Mouse (Mus musculus) ES-Bruce4 (cell line): Measurements from ENCODE around the gene Sco1.
A peak's percentile ranks its signal among the peaks of the same experiment; 100 is the strongest.

Experiments
- CTCF ChIP-seq: IDR thresholded peaks from one replicate; pipeline ENCODE4 v1.8.1; 2011; ENCODE audit warnings: low read depth, low read length
- POLR2A ChIP-seq: IDR thresholded peaks from one replicate; pipeline ENCODE4 v1.8.1; 2011; ENCODE audit warnings: low read length; ENCODE audit not compliant: insufficient read depth

DNA sequence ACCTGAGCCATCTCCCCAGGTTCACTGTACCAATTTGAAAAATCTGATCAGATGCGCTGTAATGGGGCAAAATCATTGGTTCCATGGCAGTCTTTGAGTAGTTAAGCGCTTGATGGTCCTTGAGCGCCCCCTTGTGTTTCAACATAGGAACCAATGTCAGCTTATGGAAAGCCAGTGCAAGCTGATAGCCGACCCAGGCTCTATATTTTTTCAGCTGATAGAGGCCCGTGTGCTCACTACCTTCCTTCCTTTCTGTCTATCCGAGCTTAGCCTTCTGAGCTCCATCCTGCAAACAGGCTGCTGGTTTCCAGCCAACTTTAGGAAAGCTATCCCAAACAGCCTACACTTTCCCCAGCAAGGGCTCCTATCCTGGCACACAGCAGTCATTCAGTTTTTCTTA is 33.0 kb downstream of the Sco1 start:
- TF ChIP-seq POLR2A (no peak), CTCF (peak; percentile 44)
